Mouse (Mus musculus): Measurements from ENCODE around the gene Blvrb.

The Blvrb gene

GRCm38 (mm10) chr7:27514961-27515360, 67.2 kb downstream of the Blvrb start:
- no peak for DNase-seq (ENCODE audit: low spot score in 2 of 2)
